Mouse (Mus musculus): ENCODE data around the gene Syt15.

DNA sequence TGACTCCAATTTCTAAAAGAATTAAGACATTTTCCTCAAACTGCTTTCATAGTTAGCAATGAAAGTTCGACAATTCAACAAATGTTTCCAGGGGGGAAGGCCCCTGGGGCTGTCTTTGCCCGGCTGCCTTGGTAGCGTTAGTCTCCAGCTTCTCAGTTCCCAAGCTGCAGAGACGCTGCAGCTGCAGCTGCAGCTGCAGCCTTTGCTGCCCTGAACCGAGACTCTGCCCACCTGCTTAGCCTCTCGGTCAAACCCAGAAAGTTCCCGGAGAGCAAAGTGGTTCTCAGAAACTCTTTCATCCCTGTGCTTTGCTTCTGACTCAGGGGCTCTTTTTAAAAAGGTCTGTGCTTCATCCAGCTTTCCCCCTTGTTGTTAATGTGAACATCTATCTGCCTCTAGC, 12.9 kb downstream of the Syt15 start:
- TF ChIP-seq TAL1 (IDR thresholded peaks at IDR 0.05; ENCODE audit: low read length) (no peak), GATA1 (IDR thresholded peaks at IDR 0.05; ENCODE audit: low read length) (no peak)

All from erythroblast, embryonic 14.5 days (primary cell).